Mouse (Mus musculus) heart, embryonic 14.5 days (tissue): ENCODE measurements at regions not wholly inside any gene's neighbourhood (a gene's known extent, or its start where the extent isn't known, plus 50 kb on each side); places are given as distances from the start of the nearest gene placed in this dataset.

Experiments used
- ATAC-seq: fragments of 200-750 bp; cut with Nextera tagmentation; 2 replicates; pipeline ENCODE4 v1.8.0; 2017; ENCODE audit warnings: low read depth, moderate TSS enrichment; ENCODE audit not compliant: insufficient number of reproducible peaks, insufficient read depth, low FRiP score
- H3K27ac ChIP-seq, 2 experiments: fragments of 200-500 bp in 1 of 2; fragments of 300-500 bp in 1 of 2; sonication (generic) in 1 of 2; replicated peaks in 1 of 2; 2 replicates each; pipeline ENCODE4 v1.5.1; 2012 to 2014; ENCODE audit warnings: low read depth in 2 of 2, low read length in 2 of 2, control low read depth in 1 of 2, mild to moderate bottlenecking in 1 of 2, mixed read lengths in 1 of 2; ENCODE audit not compliant: control insufficient read depth in 1 of 2, insufficient read depth in 1 of 2
- H3K27me3 ChIP-seq: fragments of 300-500 bp; sonication (generic); 2 replicates; pipeline ENCODE4 v1.6.1; 2014; ENCODE audit warnings: mild to moderate bottlenecking, low read length, control low read depth; ENCODE audit not compliant: control insufficient read depth, insufficient read depth
- H3K36me3 ChIP-seq: fragments of 300-500 bp; sonication (generic); 2 replicates; pipeline ENCODE4 v1.6.1; 2014; ENCODE audit warnings: mild to moderate bottlenecking, control low read depth, low read length, mixed read lengths; ENCODE audit not compliant: control insufficient read depth, insufficient read depth
- H3K4me1 ChIP-seq, 2 experiments: fragments of 200-500 bp in 1 of 2; fragments of 300-500 bp in 1 of 2; sonication (generic) in 1 of 2; 2 replicates each; pipeline ENCODE4 v1.6.1; 2012 to 2014; ENCODE audit warnings: low read length in 2 of 2, control low read depth in 1 of 2, mixed read lengths in 1 of 2; ENCODE audit not compliant: control insufficient read depth in 2 of 2, insufficient read depth in 2 of 2
- H3K4me2 ChIP-seq: fragments of 300-500 bp; sonication (generic); 2 replicates; pipeline ENCODE4 v1.6.1; 2014; ENCODE audit warnings: mild to moderate bottlenecking, low read length
- H3K4me3 ChIP-seq, 2 experiments: fragments of 200-500 bp in 1 of 2; fragments of 300-500 bp in 1 of 2; sonication (generic) in 1 of 2; 2 replicates each; pipeline ENCODE4 v1.5.1; 2012 to 2014; ENCODE audit warnings: low read length in 2 of 2, mild to moderate bottlenecking in 2 of 2, control low read depth in 1 of 2, low read depth in 1 of 2, moderate library complexity in 1 of 2; ENCODE audit not compliant: control insufficient read depth in 1 of 2, insufficient read depth in 1 of 2
- H3K9ac ChIP-seq: fragments of 300-500 bp; sonication (generic); 2 replicates; pipeline ENCODE4 v1.6.1; 2014; ENCODE audit warnings: mild to moderate bottlenecking, low read length
- H3K9me3 ChIP-seq: fragments of 300-500 bp; sonication (generic); 2 replicates; pipeline ENCODE4 v1.6.1; 2016; ENCODE audit warnings: low read length, control low read depth; ENCODE audit not compliant: control insufficient read depth
- WGBS: fragments of 180-500 bp; shearing (Covaris S2); extraction: QIAGEN DNeasy Blood & Tissue Kit; methylation state at CpG from one replicate; pipeline ENCODE4 v1.1.7; 2014; 5-methylcytosine and 5-hydroxymethylcytosine counted together

- Histone ChIP-seq H3K9me3 (peaks cover 4% of the 10 kb centered on the region), H3K9ac (no peak overlapping the region), H3K27ac (no peak overlapping the region), H3K4me3 (no peak overlapping the region), H3K4me1 (no peaks in the 10 kb centered on the region), H3K36me3 (no peaks in the 10 kb centered on the region), H3K27me3 (no peaks in the 10 kb centered on the region), H3K4me2 (no peak overlapping the region)
- no peak for ATAC-seq
- 40% methylated on average over 3 of the region's 3 CpGs for WGBS
Measured at GRCm38 (mm10) chr8:26608588-26608987, 368.5 kb upstream of the Zfp703 start.

- Histone ChIP-seq H3K27me3 (no peaks in the 10 kb centered on the region), H3K4me1 (no peaks in the 10 kb centered on the region), H3K4me2 (no peak overlapping the region), H3K36me3 (no peaks in the 10 kb centered on the region), H3K9me3 (peaks cover 9% of the 10 kb centered on the region), H3K9ac (no peak overlapping the region), H3K27ac (no peak overlapping the region), H3K4me3 (no peak overlapping the region)
- no peak for ATAC-seq
Measured at GRCm38 (mm10) chr8:26612153-26612552, 365.0 kb upstream of the Zfp703 start.

GRCm38 (mm10) chr8:26622311-26623052 lies 354.6 kb upstream of the Zfp703 start:
- no peak for ATAC-seq
- Histone ChIP-seq H3K9me3 (no peaks in the 10 kb centered on the region), H3K27ac (no peak overlapping the region), H3K9ac (no peak overlapping the region), H3K27me3 (no peaks in the 10 kb centered on the region), H3K36me3 (no peaks in the 10 kb centered on the region), H3K4me2 (no peak overlapping the region), H3K4me1 (0 out of 4 replicates have a peak, but pooled peaks cover 0 to 3% of the 10 kb centered on the region in 2 experiments), H3K4me3 (no peak overlapping the region)
- 53% methylated on average over 12 of the region's 12 CpGs for WGBS

- Histone ChIP-seq H3K4me3 (no peak overlapping the region), H3K9me3 (no peaks in the 10 kb centered on the region), H3K4me2 (no peak overlapping the region), H3K9ac (no peak overlapping the region), H3K36me3 (no peaks in the 10 kb centered on the region), H3K4me1 (0 out of 4 replicates have a peak, but pooled peaks cover 0 to 3% of the 10 kb centered on the region in 2 experiments), H3K27me3 (no peaks in the 10 kb centered on the region), H3K27ac (no peak overlapping the region)
- ATAC-seq: no peak
- WGBS: 81% methylated on average over 14 of the region's 14 CpGs
Measured at GRCm38 (mm10) chr8:26626186-26626585, 350.9 kb upstream of the Zfp703 start.

GRCm38 (mm10) chr8:26626651-26627077 lies 350.5 kb upstream of the Zfp703 start:
- H3K27me3 ChIP-seq: no peaks in the 10 kb centered on the region
- H3K4me2 ChIP-seq: no peak overlapping the region
- ATAC-seq: no peak

GRCm38 (mm10) chr8:26627191-26627891 lies 349.8 kb upstream of the Zfp703 start:
- WGBS: 63% methylated on average over 18 of the region's 18 CpGs
- H3K4me2 ChIP-seq: no peak overlapping the region
- no peak overlapping the region for H3K27ac ChIP-seq
- ATAC-seq: no peak
- H3K27me3 ChIP-seq: no peaks in the 10 kb centered on the region
- 0 out of 4 replicates have a peak, but pooled peaks cover 0 to under 1% of the 10 kb centered on the region in 2 experiments for H3K4me1 ChIP-seq
- no peaks in the 10 kb centered on the region for H3K36me3 ChIP-seq
- no peaks in the 10 kb centered on the region for H3K9me3 ChIP-seq
- no peak overlapping the region for H3K9ac ChIP-seq
- no peak overlapping the region for H3K4me3 ChIP-seq

More at GRCm38 (mm10) chr8:26626651-26627077, 350.5 kb upstream of the Zfp703 start:
- Histone ChIP-seq H3K9ac (no peak overlapping the region), H3K4me1 (0 out of 4 replicates have a peak, but pooled peaks cover 0 to 3% of the 10 kb centered on the region in 2 experiments), H3K9me3 (no peaks in the 10 kb centered on the region), H3K36me3 (no peaks in the 10 kb centered on the region), H3K4me3 (no peak overlapping the region), H3K27ac (no peak overlapping the region)
- WGBS: 68% methylated on average over 17 of the region's 17 CpGs

- ATAC-seq: no peak
- no peak overlapping the region for H3K4me3 ChIP-seq
- WGBS: 85% methylated on average over 2 of the region's 2 CpGs
- no peaks in the 10 kb centered on the region for H3K4me1 ChIP-seq
- no peak overlapping the region for H3K9ac ChIP-seq
- H3K9me3 ChIP-seq: no peaks in the 10 kb centered on the region
- no peak overlapping the region for H3K4me2 ChIP-seq
- H3K27me3 ChIP-seq: no peaks in the 10 kb centered on the region
- H3K27ac ChIP-seq: no peak overlapping the region
- H3K36me3 ChIP-seq: no peaks in the 10 kb centered on the region
Measured at GRCm38 (mm10) chr8:26630544-26630943, 346.6 kb upstream of the Zfp703 start.
